Mouse (Mus musculus) cerebral cortex, adult 2 months (tissue): Measurements from ENCODE around the gene Gm37240.

Experiments used
- WGBS: fragments of 180-500 bp; shearing (Covaris S2); methylation state at CpG from one replicate; pipeline ENCODE4 v1.1.7; 2018; 5-methylcytosine and 5-hydroxymethylcytosine counted together

Gene Gm37240

GRCm38 (mm10) chr3:84472527-84472926 is 1414.8 kb downstream of the Gm37240 start:
- 71% methylated on average over 3 of the region's 3 CpGs for WGBS

DNA sequence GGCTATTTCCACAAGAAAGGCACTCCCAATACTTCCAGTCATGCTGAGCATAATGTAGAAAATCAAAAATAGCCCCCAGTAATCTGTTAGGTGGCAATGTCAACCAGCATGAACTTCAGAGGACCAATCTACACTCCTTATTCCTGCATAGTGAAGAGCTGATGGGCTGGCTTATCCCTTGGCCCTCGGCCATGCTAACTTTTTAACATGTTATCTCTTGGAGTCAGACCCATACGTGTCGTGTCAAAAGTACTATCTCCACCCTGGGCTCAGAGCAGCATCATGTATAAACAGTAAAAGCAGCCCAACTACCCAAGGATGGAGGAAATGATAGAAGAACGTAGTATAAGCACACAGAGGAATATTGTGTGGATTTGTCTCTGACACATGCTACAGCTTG is 1416.2 kb downstream of the Gm37240 start:
- 96% methylated on average over 4 of the region's 4 CpGs for WGBS

- WGBS: 80% methylated on average over 4 of the region's 4 CpGs
These were observed 1419.2 kb downstream of the Gm37240 start for GRCm38 (mm10) chr3:84468111-84468453.

DNA sequence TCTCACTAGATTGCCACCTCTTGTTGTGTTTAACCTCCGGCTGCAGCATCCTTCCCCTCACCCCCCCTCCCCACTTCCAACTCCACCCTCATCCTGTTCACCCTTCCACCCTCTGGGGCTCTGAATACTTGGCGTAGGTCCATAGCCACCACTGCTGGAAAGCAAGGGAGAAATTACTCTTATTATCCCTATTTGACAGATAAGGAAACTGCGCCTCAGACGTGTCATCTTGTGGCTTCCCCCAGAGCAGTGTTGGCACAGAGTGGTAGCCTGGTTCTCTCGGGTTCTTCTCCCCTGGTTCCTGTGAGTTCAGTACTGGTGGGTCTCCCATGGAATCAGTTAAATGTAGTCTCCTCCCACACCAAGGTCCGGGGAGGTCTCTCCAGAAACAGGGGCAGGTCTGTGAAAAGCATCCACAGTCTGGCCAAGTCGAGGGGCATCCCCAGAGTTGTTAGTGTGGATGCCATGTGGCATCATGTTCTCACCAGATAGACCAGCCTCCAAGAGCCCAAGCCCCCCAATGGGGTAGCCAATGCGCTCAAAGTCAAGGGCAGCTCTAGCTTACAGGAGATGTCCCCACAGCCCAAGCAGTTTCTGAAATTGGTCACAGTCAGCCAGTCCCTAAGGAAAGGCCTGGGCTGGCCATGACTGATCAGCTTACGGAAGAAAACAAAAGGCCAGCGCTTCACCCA is 1419.8 kb downstream of the Gm37240 start:
- WGBS: 74% methylated on average over 10 of the region's 10 CpGs

GRCm38 (mm10) chr3:84465822-84466500 is 1421.4 kb downstream of the Gm37240 start:
- 89% methylated on average over 6 of the region's 6 CpGs for WGBS

DNA sequence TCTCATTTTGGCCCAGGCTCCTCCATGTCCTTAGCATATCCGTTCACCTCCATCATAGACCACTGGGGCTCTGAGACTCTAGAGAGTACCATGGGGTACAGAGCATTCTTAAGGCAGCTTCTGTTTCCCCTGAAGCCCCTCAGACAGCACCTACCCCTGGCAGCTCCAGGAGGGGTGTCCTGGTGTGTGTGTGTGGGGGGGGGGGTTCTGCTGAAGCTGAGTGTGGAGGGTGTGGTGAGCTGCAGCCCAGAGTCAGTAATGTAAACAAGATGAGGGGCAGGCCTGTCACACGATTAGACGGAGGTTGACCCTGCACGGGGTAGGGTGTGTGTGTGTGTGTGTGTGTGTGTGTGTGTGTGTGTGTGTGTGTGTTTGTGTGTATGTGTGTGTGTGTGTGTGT is 1425.6 kb downstream of the Gm37240 start:
- 76% methylated on average over 4 of the region's 4 CpGs for WGBS

DNA sequence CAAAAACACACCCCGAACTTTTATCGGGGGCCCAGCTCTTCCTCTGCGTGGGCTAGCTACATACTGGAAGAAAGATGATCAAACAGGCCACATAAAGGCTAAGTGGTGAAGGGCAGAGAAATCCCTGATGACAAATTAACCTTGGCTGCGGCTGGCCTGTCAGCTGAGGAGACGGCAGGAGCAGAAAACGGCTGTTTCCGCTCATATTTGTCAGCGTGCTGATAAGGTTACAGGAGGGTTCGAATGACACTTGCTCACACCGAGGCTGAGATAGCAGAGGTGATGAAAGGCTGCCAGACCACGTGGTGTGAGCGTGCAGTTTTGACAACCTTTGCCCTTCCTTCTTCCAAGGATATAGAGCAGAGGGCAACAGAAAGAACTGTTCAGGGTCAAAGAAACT is 1426.4 kb downstream of the Gm37240 start:
- 73% methylated on average over 12 of the region's 12 CpGs for WGBS

GRCm38 (mm10) chr3:84460499-84460898 is 1426.8 kb downstream of the Gm37240 start:
- 83% methylated on average over 3 of the region's 3 CpGs for WGBS

DNA sequence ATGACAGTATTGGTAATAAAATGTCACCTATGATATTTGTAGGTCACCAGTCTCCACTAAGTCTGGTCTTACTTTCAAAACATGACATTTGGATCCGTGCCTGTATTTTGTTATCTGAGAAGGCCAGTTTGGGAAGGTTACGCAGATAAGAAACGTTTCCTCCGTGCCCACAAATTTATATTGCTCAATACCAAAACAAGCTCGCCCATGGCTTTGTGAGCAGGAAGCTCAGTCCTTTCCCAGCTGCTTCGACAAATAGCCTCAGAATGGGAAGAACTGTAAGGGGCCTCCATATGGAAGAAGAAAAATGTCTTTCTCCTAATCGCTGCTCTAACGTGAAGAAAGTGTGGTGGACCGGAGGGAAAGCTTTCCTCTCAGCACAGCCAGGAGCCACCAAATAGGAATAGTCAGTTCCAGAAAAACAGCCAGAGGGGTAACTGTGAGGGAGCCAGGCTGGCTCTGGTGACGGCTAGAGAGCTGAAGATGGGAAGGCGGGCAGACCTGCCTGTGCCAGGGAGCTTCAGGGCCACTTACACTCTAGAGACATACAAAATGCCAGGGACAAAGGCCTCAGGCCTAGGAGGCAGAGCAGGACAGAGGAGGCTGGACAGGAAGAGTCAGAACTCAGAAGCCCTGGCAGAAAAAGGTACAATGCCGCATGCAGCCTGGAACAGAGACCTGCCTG is 1431.4 kb downstream of the Gm37240 start:
- 78% methylated on average over 12 of the region's 12 CpGs for WGBS

DNA sequence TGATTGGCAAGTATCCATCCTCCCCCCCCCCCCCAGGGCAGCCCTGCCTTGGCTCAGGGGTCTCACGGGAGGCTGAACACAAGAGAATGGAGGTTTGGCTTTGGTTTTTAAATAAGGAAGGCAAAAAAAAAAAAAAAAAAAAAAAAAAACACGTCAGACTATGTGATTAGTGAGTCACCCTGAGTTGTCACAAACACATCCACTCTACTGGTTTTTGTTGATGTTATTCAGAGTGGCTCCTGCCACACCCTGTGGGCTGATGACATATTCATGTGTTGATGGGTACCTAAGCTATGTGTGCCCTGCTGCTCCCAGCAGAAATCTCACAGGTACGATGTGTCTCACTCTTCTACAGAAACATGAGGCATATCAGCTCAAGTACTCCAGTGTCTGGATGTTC is 1436.7 kb downstream of the Gm37240 start:
- 61% methylated on average over 3 of the region's 3 CpGs for WGBS

DNA sequence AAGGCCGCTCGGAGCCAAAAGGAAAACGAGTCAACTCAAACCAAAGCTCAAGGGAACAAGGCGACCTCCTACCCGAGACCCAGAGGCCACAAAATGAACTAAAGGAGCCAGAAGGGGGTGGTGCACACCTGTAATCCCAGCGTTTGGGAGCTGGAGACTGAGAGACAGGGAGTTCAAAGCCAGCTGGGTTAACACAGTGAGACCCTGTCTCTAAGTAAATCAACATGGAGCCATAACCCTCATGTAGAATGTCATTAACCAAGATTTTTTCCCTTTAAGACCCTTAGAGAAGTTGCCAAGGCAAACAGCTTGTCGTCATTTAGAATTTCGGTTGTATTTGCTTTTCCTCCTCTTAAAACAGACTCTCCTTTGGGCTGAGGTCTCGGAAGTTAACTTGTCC is 1438.3 kb downstream of the Gm37240 start:
- WGBS: 91% methylated on average over 9 of the region's 9 CpGs

DNA sequence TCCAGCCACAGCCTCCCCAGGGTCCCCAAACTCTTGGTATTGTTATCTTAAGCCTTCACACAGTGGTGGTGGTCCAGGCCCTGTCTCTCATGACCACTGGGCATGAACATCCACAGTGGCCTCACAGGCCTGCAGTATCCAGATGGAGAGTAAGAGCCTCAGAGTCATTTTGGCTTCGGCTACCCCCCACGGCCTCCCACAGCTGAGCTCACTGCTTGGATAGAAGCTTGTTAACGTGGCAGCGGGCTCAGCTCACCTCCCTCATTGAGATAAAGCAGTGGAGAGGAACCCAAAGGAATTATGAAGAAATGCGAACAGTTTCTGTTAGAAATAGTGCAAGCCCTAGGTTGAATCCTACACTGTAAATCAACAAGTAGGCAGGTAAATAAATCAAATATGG is 1439.5 kb downstream of the Gm37240 start:
- WGBS: 60% methylated on average over 5 of the region's 5 CpGs
